Mouse (Mus musculus): ENCODE measurements at regions not wholly inside any gene's neighbourhood (a gene's known extent, or its start where the extent isn't known, plus 50 kb on each side); places are given as distances from the start of the nearest gene placed in this dataset.
A peak's percentile ranks its signal among the peaks of the same experiment; 100 is the strongest.

- H3K79me2 ChIP-seq (ENCODE audit: inconsistent target), result no peaks in the 10 kb centered on the region
- no peak overlapping the region for H3K4me3 ChIP-seq (ENCODE audit: inconsistent target)
- no peak overlapping the region for H3K27ac ChIP-seq
- no peaks in the 10 kb centered on the region for H3K36me3 ChIP-seq (ENCODE audit: inconsistent target)
- 96% methylated on average over 7 of the region's 8 CpGs for WGBS (ENCODE audit: missing documents)
Observed at GRCm38 (mm10) chr2:166434554-166434953, 279.1 kb downstream of the Prex1 start.

- Histone ChIP-seq H3K4me3 (ENCODE audit: inconsistent target) (no peak overlapping the region), H3K27ac (no peak overlapping the region)
- WGBS (ENCODE audit: missing documents), result 91% methylated on average over 15 of the region's 15 CpGs
Observed at GRCm38 (mm10) chr2:166433655-166434333, 278.3 kb upstream of the Sulf2 start.

DNA sequence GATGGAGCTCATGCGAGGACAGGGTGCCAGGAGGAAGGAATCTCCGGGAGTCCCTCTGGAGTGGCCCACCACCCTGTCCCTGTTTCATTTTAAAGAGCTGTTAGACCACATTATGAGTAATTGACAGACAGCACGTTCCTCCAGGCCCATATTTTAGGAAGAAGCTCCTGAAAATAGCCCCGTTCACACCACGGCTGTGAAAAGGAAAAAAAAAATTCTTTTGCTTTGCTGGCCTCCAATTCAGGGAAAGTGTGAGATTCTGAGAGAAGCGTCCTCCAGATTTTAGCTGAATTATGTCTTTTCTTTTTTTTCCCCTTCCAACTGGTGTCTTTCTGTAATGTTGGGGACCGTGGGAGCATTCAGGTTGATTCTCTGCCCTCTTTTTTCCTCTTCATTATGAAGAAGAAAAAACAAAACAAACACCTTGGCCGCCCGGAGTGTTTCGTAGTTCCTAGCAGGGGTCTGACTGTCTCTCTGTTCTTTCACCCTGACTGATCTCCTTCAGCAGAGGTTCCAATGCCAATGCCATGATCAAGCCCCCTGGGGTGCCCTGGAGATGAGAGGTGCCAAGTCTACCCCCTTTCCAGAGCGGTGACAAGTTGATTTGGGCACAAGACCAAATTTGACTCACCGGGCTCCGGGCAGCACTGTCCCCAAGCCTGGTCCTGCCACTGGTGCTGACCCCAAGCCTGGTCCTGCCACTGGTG, 277.6 kb upstream of the Sulf2 start:
- no peaks in the 10 kb centered on the region for H3K36me3 ChIP-seq (ENCODE audit: inconsistent target)
- H3K27ac ChIP-seq, result no peak overlapping the region
- H3K4me3 ChIP-seq (ENCODE audit: inconsistent target), result no peak overlapping the region
- WGBS (ENCODE audit: missing documents), result 90% methylated on average over 12 of the region's 13 CpGs
- H3K79me2 ChIP-seq (ENCODE audit: inconsistent target), result no peaks in the 10 kb centered on the region

More at GRCm38 (mm10) chr2:166433655-166434333, 278.3 kb upstream of the Sulf2 start:
- Histone ChIP-seq H3K36me3 (ENCODE audit: inconsistent target) (no peaks in the 10 kb centered on the region), H3K79me2 (ENCODE audit: inconsistent target) (no peaks in the 10 kb centered on the region)

- 87% methylated on average over 6 of the region's 8 CpGs for WGBS (ENCODE audit: missing documents)
- H3K79me2 ChIP-seq (ENCODE audit: inconsistent target), result no peaks in the 10 kb centered on the region
- H3K4me3 ChIP-seq (ENCODE audit: inconsistent target), result no peak overlapping the region
- H3K36me3 ChIP-seq (ENCODE audit: inconsistent target), result no peaks in the 10 kb centered on the region
- no peak overlapping the region for H3K27ac ChIP-seq
Observed at GRCm38 (mm10) chr2:166432531-166432930, 277.1 kb upstream of the Sulf2 start.

DNA sequence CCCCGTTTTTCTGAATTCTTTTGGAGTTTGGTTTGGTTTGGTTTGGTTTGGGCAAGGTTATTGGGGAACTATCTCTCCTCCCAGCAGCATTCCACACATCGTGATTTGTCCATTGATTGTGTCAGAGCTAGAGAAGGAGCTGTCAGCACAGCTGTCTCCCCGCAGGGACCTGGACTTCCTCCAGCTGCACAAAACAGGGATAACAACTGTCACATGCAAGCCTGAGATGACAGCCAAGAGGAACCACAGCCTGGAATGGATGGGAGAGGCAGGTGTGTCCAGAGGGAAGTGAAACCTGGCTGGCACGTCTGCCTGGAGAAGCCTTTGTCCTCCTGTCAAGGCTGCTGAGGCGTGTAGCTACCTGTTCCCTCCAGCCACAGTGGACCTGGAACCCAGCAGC, 274.5 kb upstream of the Sulf2 start:
- H3K79me2 ChIP-seq (ENCODE audit: inconsistent target), result no peaks in the 10 kb centered on the region
- no peaks in the 10 kb centered on the region for H3K36me3 ChIP-seq (ENCODE audit: inconsistent target)
- H3K4me3 ChIP-seq (ENCODE audit: inconsistent target), result no peak overlapping the region
- 30% methylated on average over 5 of the region's 5 CpGs for WGBS (ENCODE audit: missing documents)
- no peak overlapping the region for H3K27ac ChIP-seq

DNA sequence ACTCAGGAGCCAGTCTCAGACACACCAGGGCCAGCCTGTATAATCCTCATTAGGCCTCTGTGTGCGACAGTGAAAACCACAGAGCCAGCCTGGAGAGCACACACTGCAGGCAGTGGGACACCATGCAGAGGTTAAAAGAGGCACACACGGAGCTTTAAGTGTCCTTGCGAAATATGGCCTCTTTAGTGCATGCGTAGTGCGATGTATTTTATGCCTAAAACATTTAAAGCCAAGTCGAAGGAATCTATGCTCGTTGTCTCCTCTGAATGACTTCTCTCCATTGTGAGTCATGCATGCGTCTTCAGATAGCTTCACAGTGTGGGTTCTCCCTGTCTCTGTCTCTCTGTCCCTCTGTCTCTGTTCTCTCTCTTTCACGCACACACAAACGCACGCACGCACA, 274.0 kb upstream of the Sulf2 start:
- Histone ChIP-seq H3K79me2 (ENCODE audit: inconsistent target) (no peaks in the 10 kb centered on the region), H3K4me3 (ENCODE audit: inconsistent target) (no peak overlapping the region), H3K36me3 (ENCODE audit: inconsistent target) (no peaks in the 10 kb centered on the region), H3K27ac (no peak overlapping the region)
- WGBS (ENCODE audit: missing documents), result 81% methylated on average over 12 of the region's 12 CpGs

- Histone ChIP-seq H3K79me2 (ENCODE audit: inconsistent target) (no peaks in the 10 kb centered on the region), H3K4me3 (ENCODE audit: inconsistent target) (no peak overlapping the region), H3K27ac (no peak overlapping the region), H3K36me3 (ENCODE audit: inconsistent target) (no peaks in the 10 kb centered on the region)
- WGBS (ENCODE audit: missing documents), result 89% methylated on average over 6 of the region's 6 CpGs
Observed at GRCm38 (mm10) chr2:166427390-166427789, 271.9 kb upstream of the Sulf2 start.

- H3K36me3 ChIP-seq (ENCODE audit: inconsistent target), result no peaks in the 10 kb centered on the region
Observed at GRCm38 (mm10) chr2:166426960-166427359, 271.5 kb upstream of the Sulf2 start.

GRCm38 (mm10) chr2:166426457-166426856, 271.0 kb upstream of the Sulf2 start:
- Histone ChIP-seq H3K27ac (no peak overlapping the region), H3K79me2 (ENCODE audit: inconsistent target) (no peaks in the 10 kb centered on the region), H3K36me3 (ENCODE audit: inconsistent target) (no peaks in the 10 kb centered on the region), H3K4me3 (ENCODE audit: inconsistent target) (no peak overlapping the region)
- whole genome bisulfite sequencing (ENCODE audit: missing documents), result 100% methylated on average over 6 of the region's 6 CpGs

More at GRCm38 (mm10) chr2:166426960-166427359, 271.5 kb upstream of the Sulf2 start:
- WGBS (ENCODE audit: missing documents), result 95% methylated on average over 7 of the region's 10 CpGs
- Histone ChIP-seq H3K79me2 (ENCODE audit: inconsistent target) (no peaks in the 10 kb centered on the region), H3K27ac (no peak overlapping the region), H3K4me3 (ENCODE audit: inconsistent target) (no peak overlapping the region)

- WGBS (ENCODE audit: missing documents), result 45% methylated on average over 3 of the region's 3 CpGs
- Histone ChIP-seq H3K27ac (no peak overlapping the region), H3K36me3 (ENCODE audit: inconsistent target) (no peaks in the 10 kb centered on the region), H3K4me3 (ENCODE audit: inconsistent target) (no peak overlapping the region), H3K79me2 (ENCODE audit: inconsistent target) (no peaks in the 10 kb centered on the region)
Observed at GRCm38 (mm10) chr2:166425141-166425540, 269.7 kb upstream of the Sulf2 start.

GRCm38 (mm10) chr2:166423132-166423660, 267.7 kb upstream of the Sulf2 start:
- Histone ChIP-seq H3K27ac (no peak overlapping the region), H3K79me2 (ENCODE audit: inconsistent target) (no peaks in the 10 kb centered on the region), H3K36me3 (ENCODE audit: inconsistent target) (no peaks in the 10 kb centered on the region), H3K4me3 (ENCODE audit: inconsistent target) (no peak overlapping the region)
- 95% methylated on average over 6 of the region's 6 CpGs for WGBS (ENCODE audit: missing documents)

DNA sequence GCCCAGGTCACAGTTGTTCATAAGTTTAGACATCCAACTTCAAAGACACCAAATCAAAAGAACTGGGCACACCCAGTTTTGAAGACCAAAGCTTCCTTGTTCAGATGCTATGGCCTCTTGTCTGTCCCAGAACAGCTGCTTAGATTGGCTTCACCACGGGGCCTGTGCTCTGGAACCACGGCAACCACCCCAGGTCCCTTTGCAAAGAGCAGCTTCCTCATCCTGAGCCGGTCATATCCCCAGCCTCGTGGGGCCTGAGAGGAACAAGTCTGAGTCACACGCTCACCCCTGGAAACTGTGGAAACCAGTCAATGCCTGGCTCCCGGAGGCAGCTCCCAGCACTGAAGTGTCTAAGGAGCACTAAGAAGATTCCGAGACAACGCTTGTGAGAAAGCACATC, 264.8 kb upstream of the Sulf2 start:
- 23% methylated on average over 8 of the region's 8 CpGs for WGBS (ENCODE audit: missing documents)
- H3K27ac ChIP-seq, result peak overlapping the region; percentile 31; the same call in 1 of the 2 replicates
- H3K4me3 ChIP-seq (ENCODE audit: inconsistent target), result no peak overlapping the region
- no peaks in the 10 kb centered on the region for H3K79me2 ChIP-seq (ENCODE audit: inconsistent target)
- no peaks in the 10 kb centered on the region for H3K36me3 ChIP-seq (ENCODE audit: inconsistent target)

- H3K4me3 ChIP-seq (ENCODE audit: inconsistent target), result no peak overlapping the region
- no peak overlapping the region for H3K27ac ChIP-seq
- 96% methylated on average over 8 of the region's 9 CpGs for WGBS (ENCODE audit: missing documents)
- H3K79me2 ChIP-seq (ENCODE audit: inconsistent target), result no peaks in the 10 kb centered on the region
- no peaks in the 10 kb centered on the region for H3K36me3 ChIP-seq (ENCODE audit: inconsistent target)
Observed at GRCm38 (mm10) chr2:166419271-166419670, 263.8 kb upstream of the Sulf2 start.

DNA sequence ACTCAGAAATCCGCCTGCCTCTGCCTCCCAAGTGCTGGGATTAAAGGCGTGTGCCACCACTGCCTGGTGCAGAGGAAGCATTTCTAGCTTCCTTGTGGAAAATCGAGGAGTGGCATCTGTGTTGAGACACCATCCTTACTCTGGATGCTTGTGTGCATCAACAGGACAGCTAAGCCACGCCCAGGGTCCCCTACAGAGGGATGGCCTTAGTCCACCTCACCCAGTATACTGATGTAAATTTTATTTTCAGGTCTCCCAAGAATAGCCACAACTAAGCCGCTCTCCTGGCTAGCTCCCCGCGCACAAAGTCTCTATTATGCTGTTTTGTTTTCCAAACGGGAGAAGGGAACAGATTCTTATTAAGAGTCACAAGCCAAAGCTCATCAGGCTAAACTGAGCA, 262.8 kb upstream of the Sulf2 start:
- Histone ChIP-seq H3K79me2 (ENCODE audit: inconsistent target) (no peaks in the 10 kb centered on the region), H3K4me3 (ENCODE audit: inconsistent target) (no peak overlapping the region), H3K36me3 (ENCODE audit: inconsistent target) (no peaks in the 10 kb centered on the region), H3K27ac (no peak overlapping the region)
- WGBS (ENCODE audit: missing documents), result 92% methylated on average over 8 of the region's 8 CpGs

- Histone ChIP-seq H3K79me2 (ENCODE audit: inconsistent target) (no peaks in the 10 kb centered on the region), H3K36me3 (ENCODE audit: inconsistent target) (no peaks in the 10 kb centered on the region), H3K27ac (no peak overlapping the region), H3K4me3 (ENCODE audit: inconsistent target) (no peak overlapping the region)
- WGBS (ENCODE audit: missing documents), result 93% methylated on average over 10 of the region's 10 CpGs
Observed at GRCm38 (mm10) chr2:166417628-166418027, 262.2 kb upstream of the Sulf2 start.
